Mouse (Mus musculus): ENCODE results near the gene Cmc2.

The Cmc2 gene

DNA sequence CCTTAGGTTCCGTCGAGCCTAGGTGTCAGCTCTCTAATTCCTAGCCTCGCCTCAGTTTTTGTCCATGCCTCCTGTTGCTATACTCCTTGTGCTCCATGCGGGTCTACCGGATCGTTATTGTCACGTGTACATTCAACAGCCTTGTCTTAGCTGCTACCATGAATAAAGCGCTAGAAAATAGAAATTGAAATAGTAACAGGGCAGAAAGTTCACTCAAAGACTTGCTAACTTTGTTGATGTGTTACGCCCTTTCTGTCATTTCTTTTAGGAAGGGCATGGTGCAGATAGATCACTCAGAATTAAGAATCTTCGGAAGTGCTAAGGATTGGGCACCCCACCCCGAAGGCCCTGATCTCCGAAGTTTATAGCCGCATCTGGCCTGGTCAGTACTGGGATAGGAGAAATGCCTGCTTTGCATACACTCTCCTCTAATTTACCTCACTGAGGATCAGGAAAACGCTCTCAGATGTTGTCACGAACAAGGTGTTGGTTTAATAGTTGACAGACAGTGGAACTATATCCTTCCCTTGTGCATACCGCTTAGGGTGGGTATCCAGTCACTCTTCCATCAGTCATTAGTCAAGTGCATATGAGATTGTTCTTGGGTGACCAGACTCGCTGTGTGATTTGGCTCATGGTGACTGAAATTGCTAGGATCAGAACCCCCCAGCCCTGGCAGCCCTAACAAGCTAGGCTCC lies 954 bp upstream of the Cmc2 start:
- no peak for DNase-seq (ENCODE audit: extremely low read depth, insufficient read length, low spot score)

DNA sequence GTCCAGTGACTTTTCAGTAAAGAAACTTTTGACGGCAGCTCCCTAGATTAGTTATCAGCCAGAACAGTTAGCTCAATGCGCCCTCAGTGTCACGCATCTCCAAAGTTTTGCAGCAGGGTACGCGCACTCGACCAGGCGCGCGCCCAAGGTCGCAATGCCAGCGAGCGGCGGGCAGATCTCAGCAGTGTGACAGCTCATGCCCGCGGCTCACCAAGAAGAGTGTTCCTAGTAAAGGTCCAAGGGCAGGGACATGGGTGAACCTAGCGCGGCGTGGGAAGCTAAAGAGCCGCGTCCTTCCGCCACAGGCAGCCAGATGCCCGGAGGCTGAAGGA lies 284 bp downstream of the Cmc2 start:
- DNase-seq (ENCODE audit: extremely low read depth, insufficient read length, low spot score): no peak

DNA sequence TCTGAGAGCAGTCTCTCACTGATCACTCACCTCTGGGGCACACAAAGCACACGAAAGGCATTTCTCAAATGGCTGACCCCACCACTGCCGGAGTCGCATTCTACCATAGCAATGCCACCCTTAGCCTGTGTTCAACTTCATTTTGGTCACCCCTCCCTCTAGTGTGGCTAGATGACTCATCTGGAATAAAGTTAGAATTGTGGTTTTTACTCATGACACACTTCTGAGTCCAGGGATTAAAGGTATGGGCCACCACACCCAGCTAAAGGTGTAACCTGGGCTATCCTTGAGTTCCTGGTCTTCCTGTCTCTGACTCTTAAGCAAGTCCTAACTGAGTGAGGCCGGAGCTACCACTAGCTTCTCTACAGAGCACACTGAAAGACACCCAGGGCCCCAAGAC lies 15.4 kb downstream of the Cmc2 start:
- DNase-seq (ENCODE audit: extremely low read depth, insufficient read length, low spot score): peak; percentile 67

DNA sequence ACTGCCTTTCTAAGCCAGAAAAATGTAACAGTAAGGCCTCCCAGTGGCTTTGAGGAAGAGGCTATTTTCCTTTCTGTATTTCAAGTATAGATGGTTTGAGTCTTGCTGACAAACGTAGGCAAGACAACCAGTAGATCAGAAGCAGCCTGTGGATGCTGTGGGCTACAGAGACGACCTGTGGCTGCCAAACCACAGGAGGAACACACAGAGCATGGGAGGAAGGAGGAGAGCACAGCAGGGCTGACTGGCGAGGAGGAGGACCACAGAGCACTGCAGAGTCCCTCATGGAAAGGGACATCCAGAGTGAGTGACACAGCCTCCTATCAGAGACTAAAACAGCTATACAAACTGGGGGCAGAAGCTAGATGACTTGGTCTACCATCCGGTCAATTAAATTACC lies 16.0 kb downstream of the Cmc2 start:
- DNase-seq (ENCODE audit: extremely low read depth, insufficient read length, low spot score): peak; percentile 57

DNA sequence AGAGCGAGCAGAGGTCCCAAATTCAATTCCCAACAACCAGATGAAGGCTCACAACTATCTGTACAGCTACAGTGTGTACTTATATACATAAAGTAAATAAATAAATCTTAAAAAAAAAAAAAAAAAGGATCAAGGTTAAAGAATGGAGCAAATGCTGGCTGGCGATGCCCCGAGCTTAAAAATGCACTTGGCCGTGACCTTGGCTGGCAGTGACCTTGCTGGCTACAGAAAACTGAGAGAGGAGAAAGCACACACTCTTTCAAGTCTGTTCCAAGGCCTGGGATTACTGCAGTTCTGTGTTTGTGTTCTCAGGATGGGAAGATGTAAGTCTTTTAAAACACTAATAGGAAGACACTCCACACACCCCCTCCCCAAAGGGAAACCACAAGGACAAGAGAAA lies 16.5 kb downstream of the Cmc2 start:
- DNase-seq (ENCODE audit: extremely low read depth, insufficient read length, low spot score): no peak

DNA sequence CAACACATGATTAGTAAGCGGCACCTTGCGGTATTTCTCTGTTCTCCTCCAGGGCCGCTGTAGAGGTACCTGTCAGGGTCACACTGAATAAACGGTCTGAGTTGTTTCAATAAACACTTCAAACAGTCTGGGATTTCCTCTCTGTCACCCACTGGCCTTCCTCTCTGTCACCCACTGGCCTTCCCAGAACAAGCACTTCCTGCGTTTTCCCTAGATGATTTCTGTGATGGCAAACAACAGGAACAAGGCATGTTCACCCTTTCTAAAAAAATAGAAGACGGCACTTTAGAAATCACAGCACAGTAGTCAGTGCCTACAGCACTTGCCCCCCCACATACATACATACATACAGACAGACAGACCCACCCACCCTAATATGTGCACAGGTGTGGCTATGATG lies 25.7 kb downstream of the Cmc2 start:
- DNase-seq (ENCODE audit: extremely low read depth, insufficient read length, low spot score): no peak

DNA sequence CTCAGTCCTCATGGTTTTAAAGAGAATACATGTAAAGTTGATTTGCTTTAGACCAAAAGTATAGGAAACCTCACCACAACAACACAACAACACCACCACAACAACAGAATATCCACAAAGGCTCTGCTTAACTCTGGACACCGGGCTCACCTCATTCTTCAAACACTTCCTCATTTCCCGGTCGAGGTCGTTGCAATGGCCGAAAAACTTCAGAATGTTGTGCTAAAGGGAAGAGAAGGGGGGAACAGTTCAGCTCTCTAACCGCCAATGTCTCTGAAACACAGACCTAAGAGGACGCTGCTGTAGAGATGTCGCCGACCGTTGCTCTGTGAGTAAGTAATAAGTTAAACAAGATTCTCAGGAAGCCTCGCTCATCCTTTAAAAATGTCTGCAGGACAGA lies 27.3 kb downstream of the Cmc2 start:
- DNase-seq (ENCODE audit: extremely low read depth, insufficient read length, low spot score): no peak

DNA sequence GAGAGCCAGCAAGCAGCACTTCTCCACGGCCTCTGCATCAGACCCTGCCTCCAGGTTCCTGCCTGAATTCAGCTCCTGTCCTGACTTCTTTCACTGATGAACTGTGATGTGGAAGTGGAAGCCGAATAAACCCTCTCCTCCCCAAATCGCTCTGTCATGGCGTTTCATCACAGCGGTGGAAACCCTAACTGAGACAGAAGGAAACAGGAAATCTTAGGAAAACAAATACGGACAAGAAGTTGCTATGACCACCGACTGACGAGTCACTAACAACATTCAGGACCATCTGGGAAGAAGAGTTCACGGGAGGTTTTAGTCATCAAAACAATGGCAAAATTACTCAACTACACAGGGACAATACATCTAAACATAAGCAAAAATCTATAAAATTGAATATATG lies 28.6 kb downstream of the Cmc2 start:
- no peak for DNase-seq (ENCODE audit: extremely low read depth, insufficient read length, low spot score)

DNA sequence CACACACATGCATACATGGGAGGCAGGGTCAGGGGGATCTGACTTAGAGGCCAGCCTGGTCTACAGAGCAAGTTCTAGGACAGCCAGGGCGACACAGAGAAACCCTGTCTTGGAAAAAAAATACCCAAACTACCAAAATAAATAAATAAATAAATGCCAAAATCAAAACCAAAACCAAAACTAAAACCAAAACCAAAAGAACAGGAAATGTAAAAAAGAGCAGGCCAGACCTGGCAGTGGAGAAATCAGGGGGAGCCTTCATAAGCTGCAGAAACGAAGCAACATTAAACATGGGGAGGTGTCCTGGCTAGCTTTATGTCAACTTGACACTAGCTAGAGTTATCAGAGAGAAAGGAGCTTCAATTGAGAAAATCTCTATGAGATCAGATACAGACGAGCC lies 29.1 kb downstream of the Cmc2 start:
- DNase-seq (ENCODE audit: extremely low read depth, insufficient read length, low spot score): no peak

DNA sequence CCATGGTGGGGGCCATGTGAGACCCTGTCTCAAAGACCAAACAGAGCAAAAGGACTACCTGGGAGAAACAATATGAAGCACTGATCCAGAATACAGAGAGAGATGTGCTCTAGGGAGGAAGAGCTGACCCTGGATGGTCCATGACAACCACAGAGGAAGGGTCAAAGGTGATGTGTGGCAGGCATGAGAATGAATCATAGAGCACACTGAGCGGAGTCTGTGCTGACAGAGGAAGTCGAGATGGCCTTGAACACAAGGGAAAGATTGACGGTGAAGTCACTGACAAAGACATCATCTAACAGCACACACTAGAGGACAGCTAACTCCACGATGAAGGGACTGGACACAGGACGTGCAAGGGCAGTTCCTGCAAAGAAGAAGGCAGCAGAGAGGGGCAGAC lies 29.8 kb downstream of the Cmc2 start:
- DNase-seq (ENCODE audit: extremely low read depth, insufficient read length, low spot score): no peak

DNA sequence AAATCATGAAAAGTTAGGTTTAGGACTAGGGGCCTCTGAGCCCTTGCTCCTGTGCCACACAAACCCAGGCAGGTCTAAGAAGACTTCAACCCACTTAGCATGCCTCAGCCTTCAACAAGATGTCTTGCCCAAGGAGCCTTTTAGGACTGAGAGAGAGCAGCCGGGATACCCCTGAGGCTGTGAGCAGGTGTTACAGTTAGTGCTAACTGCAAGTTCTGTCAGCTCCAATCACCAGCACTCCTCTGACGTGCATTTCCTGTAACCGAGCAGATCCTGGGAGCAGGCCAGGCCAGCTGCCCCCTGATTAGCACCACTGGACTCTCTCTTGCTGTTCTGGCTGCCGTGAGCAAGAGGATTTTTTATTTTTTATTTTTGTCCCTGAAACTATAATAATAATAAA lies 33.4 kb downstream of the Cmc2 start:
- DNase-seq (ENCODE audit: extremely low read depth, insufficient read length, low spot score): no peak

DNA sequence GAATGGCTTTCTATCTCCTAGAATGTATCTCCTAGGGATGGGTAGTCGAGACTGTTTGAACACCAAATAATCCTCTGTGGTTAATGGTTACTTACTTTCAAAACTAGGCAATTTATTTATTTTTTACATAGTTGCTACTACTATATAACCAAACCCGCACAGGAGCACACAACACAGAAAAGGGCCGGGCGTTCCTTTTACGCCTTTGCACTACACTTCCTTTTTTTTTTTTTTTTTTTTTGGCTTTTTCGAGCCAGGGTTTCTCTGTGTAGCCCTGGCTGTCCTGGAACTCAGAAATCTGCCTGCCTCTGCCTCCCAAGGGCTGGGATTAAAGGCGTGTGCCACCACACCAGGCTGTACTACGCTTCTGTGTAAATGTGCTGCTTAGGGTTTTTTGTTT lies 39.9 kb downstream of the Cmc2 start:
- no peak for DNase-seq (ENCODE audit: extremely low read depth, insufficient read length, low spot score)

DNA sequence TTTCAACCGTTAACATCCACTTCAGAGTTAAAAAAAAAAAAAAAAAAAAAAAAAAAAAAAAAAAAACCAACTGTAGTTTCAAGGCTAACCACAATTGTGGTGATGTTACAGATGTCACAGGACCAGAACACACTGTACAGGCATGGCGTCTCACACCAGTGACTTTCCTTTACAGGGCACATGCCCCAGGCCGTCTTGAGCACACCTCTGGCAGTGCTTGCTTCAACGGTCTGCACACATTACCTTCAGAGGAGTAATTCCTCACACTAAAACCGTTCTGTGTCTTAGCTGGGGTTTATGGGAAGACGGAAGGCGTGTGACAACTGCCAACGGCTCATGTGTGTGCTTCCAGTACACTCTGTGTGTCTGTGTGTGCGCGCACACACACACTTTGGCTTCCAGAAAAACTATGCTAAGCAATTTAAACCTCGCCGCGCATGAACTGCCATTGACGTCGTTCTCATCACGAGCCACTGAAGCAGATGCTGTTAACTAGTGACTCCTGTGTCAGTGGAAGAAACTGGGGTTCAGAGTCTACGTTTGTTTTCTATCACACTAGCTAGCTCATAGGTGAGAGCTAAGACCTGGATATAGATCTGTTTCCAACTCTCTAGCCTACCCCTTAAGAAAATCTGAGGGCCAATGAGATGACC lies 45.3 kb downstream of the Cmc2 start:
- DNase-seq (ENCODE audit: extremely low read depth, insufficient read length, low spot score): no peak

DNA sequence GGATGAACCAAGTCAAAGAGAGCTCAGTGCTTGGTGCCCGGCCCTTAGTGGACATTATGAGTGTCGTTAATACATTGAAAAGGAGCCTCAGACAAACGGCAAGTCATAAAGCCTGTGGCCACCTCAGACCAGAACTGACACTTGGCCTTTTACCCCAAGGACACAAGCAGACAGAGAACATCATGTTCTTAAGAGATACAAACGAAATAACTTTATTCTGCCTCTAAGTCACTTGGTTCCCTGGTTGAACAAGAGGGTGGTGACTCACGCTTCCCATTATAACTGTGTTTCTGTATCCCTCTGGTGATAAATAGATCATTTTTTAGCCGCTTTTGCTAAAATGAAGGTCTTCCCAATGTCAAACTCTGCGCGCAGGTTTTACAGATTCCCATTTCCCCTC lies 47.3 kb downstream of the Cmc2 start:
- DNase-seq (ENCODE audit: extremely low read depth, insufficient read length, low spot score): no peak

DNA sequence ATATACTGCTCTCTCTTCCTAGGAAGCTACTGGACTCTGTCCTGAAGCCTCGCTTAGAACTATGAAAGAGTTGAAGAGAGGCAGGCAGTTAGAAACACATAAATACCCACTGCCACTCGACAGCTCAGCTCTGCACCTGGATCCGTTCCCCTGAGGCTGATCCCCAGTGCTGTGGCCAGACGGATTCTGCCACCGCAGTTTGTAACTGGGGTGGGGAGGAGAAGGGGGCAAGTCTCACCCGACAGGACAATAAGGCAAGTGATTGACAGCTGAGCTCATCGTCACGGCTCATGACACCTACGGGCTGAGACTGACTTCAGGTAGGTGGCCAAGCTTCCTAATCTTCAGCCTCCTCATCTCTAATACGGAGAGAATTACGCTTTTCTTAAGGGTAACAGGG lies 47.7 kb downstream of the Cmc2 start:
- no peak for DNase-seq (ENCODE audit: extremely low read depth, insufficient read length, low spot score)

DNA sequence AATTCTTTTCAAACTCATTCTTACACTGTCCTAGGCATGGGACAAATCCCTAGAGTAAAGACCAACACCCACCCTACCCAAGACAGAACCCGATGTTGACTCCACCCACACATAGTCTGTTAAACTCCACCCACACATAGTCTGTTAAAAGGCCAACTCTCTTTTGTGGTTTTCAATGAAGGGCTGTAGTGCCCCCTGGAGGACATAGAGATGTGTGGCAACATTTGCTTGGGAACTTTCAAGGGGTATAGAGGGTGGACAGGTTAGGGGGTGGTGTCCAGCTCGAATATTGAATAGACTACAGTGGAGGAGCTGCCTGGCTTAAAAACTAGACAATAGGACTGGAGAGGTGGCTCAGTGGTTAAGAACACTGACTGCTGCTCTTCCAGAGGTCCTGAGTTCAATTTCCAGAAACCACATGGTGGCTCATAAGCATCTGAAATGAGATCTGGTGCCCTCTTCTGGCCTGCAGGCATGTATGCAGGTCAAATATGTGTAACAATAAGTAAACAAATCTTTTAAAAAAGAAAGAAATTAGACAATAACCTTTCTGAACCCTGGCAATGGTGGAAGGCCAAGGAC lies 48.4 kb downstream of the Cmc2 start:
- DNase-seq (ENCODE audit: extremely low read depth, insufficient read length, low spot score): no peak

DNA sequence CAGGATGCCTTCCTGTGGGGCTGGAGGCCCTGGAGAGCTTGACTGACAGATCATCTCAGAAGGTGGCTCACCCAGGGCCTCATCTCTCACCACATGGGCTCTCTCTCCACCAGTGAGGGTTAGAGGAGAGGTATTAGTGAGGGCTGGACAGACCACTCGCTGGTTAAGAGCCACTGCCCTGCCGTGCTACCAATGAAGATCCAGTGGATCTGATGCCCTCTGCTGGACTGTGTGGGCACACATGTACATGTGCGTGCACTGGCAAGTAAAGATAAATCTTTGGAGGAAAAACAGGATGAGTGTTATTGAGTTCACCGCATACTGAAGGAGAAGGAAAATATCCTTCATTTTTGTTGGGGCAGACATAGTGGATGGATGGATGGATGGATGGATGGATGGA lies 52.6 kb downstream of the Cmc2 start:
- DNase-seq (ENCODE audit: extremely low read depth, insufficient read length, low spot score): no peak

DNA sequence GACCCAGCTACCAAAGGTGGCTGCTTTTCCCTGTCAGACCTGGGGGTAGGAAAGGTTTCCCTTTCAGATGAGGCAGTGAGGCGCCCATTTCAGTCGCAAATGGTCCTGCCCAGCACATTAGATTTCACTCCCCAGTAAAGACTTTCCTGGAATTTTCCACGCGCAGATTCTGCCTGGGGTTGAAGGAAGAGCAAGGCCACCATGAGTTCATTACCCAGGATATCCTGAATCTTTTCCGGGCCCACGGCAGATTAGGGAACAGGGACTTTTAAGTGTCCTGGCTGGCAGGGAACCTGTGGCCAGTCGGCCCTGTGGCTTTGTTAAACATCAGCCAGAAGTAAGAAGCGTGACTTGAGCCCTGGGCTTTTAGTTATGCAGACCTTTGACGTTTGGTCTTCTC lies 53.9 kb downstream of the Cmc2 start:
- no peak for DNase-seq (ENCODE audit: extremely low read depth, insufficient read length, low spot score)

DNA sequence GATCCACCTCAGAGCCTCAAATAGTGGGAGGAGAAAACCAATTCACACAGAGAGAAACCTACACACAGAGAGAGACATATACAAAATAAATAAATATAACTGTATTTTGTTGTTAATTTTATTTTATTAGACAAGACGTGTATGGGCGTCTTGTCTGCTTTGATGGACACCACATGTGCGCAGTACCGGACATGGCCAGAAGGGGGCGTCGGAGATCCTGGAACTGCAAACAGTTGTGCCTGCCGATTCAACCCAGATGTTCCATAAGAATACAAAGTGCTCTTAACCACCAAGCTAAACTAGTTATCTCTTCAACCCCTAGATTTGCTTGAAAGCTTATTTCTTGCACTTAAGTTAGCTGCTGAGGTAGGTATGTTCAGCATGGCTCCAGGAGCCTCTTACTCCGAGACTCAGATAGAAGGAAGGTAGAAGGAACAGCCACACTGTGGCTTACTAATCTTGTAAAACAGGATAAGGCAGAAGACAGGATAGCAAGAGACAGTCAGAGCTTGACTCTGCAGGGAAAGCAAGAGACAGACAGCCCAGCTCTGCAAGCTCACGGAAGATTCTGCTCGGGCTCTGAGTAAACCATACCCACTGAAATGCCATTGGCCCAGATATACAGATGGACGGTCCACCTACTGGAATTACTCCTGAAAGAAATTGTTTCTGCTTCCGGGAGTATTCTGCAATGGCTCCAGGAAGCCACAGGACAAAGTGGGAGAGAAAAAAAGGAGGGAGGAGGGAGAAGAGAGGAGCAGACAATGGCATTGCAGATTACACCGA lies 54.9 kb downstream of the Cmc2 start:
- DNase-seq (ENCODE audit: extremely low read depth, insufficient read length, low spot score): peak; percentile 26

DNA sequence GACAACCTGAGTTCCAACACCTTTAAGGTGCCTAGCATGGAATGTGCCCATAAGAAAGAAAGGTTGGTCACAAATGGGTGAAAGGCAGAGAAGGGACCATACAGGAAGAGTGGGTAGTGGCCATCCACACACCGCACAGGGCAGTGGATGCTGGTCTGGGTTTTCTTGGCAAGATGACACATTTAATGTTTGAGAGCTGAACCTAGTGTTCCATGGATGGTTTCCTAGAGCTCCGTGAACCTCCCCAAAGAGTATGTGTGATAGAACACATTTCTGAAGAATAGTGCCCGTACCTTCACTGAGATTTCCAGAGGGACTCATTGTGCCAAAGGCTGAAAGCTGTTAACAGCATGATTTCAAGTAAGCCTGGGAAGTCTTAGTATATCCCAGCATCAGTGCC lies 56.7 kb downstream of the Cmc2 start:
- no peak for DNase-seq (ENCODE audit: extremely low read depth, insufficient read length, low spot score)

DNA sequence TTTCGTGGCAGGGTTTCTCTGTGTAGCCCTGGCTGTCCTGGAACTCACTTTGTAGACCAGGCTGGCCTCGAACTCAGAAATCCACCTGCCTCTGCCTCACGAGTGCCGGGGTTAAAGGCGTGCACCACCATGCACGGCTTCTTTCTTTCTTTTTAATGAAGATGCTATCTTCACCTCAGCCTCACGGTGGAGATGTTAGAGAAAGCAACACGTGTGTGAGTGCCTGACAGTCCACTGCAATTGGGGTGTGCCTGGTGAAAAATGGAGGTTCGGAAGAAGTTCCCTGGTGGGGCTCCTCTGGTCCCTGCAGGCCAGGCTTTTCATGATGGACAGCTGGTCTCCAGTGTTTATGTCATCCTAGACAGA lies 57.2 kb downstream of the Cmc2 start:
- no peak for DNase-seq (ENCODE audit: extremely low read depth, insufficient read length, low spot score)

All from 3134 (cell line).